Mouse (Mus musculus) kidney, adult 2 months (tissue): ENCODE measurements at regions not wholly inside any gene's neighbourhood (a gene's known extent, or its start where the extent isn't known, plus 50 kb on each side); places are given as distances from the start of the nearest gene placed in this dataset.

ENCODE experiments used
- CTCF ChIP-seq: fragments of 200-500 bp; conservative IDR thresholded peaks from 2 replicates; pipeline ENCODE4 v1.5.1; 2011; ENCODE audit warnings: low read depth, mild to moderate bottlenecking, control low read depth, low read length, moderate library complexity, mixed read lengths; ENCODE audit not compliant: insufficient read depth, insufficient read length
- POLR2A ChIP-seq: fragments of 200-500 bp; IDR thresholded peaks from one replicate; pipeline ENCODE4 v1.6.1; 2011; ENCODE audit warnings: low read depth, low read length, control low read depth

DNA sequence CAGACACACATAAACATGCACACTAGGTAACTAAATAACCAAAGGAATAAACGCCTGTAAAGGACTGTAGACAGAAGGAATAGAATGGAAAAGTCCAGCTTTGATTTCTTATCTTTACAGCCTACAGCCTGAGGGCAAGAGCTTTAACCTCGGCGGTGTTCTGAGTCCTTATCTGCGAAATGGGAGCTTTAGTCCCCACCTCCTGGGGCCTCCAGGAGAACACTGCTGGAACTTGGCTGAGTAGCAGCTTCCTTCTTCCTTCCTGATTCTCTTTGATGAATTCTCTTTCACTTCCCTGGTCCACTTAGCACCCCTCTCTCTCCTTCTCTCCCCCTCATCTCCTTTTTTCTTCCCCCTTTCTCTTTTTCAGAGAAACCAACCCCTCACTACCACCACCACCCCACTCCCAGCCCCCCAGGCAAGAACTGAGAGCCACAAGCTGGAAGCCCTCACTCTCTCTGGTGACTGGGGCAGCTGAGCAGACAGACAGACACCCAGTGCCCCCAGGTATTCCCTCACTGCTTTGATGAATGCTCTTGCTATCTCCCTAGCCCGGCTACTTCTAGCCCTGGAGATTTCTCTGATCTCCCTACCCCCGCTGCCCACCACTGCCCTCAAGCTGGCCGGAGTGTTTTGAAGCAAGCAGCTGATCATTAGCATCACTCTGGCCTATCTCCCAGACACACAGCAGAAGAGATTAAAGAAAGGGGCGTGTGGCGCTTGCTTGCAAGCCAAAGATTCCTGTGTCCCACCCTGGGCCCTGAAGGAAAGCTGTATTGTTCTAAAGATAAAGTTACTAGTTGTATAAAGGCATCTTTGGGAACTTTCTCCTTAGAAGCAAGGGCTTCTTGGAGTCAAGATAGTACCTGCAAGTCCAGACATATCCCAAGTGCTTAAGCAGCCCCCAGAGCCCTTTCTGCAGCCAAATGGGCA, 81.9 kb upstream of the Tbx3 start:
- TF ChIP-seq POLR2A (no peak), CTCF (no peak)
